Mouse (Mus musculus) forebrain, postnatal 0 days (tissue): ENCODE results near the gene 3830406C13Rik. TPM values are rescaled to one million over a fixed set of nuclear protein-coding genes. Genes with fewer than 3 reads are reported as not detected.
"Not testable (repeated sequence)": the region's sequence is repeated elsewhere in the genome, so short reads cannot be mapped to it uniquely, and the experiment has no call there.

Experiments used
- ATAC-seq: fragments of 200-750 bp; cut with Nextera tagmentation; 2 replicates; pipeline ENCODE4 v1.8.0; 2017; ENCODE audit warnings: mild to moderate bottlenecking, moderate library complexity
- DNase-seq: peaks from one replicate; pipeline ENCODE4 v3.0.0-alpha.2; 2015
- H3K27ac ChIP-seq: fragments of 300-500 bp; sonication (generic); 2 replicates; pipeline ENCODE4 v1.5.1; 2014; ENCODE audit warnings: low read depth, mild to moderate bottlenecking, antibody characterized with exemption, low read length, moderate library complexity, mixed read lengths
- H3K27me3 ChIP-seq: fragments of 300-500 bp; sonication (generic); 2 replicates; pipeline ENCODE4 v1.6.1; 2014; ENCODE audit warnings: mild to moderate bottlenecking, low read length, mixed read lengths; ENCODE audit not compliant: insufficient read depth
- H3K36me3 ChIP-seq: fragments of 300-500 bp; sonication (generic); 2 replicates; pipeline ENCODE4 v1.6.1; 2014; ENCODE audit warnings: mild to moderate bottlenecking, moderate library complexity; ENCODE audit not compliant: insufficient read depth
- H3K4me1 ChIP-seq: fragments of 300-500 bp; sonication (generic); 2 replicates; pipeline ENCODE4 v1.6.1; 2014; ENCODE audit warnings: antibody characterized with exemption; ENCODE audit not compliant: insufficient read depth
- H3K4me2 ChIP-seq: fragments of 300-500 bp; sonication (generic); 2 replicates; pipeline ENCODE4 v1.6.1; 2014; ENCODE audit warnings: low read depth, mild to moderate bottlenecking, moderate library complexity
- H3K4me3 ChIP-seq: fragments of 300-500 bp; sonication (generic); 2 replicates; pipeline ENCODE4 v1.5.1; 2014; ENCODE audit warnings: low read depth, low read length, mixed read lengths
- H3K9ac ChIP-seq: fragments of 300-500 bp; sonication (generic); 2 replicates; pipeline ENCODE4 v1.6.1; 2014; ENCODE audit warnings: mild to moderate bottlenecking
- H3K9me3 ChIP-seq: fragments of 300-500 bp; sonication (generic); 2 replicates; pipeline ENCODE4 v1.6.1; 2016; ENCODE audit warnings: low read length
- CTCF ChIP-seq: sonication (generic); IDR thresholded peaks from 2 replicates; pipeline ENCODE4 v1.5.1; 2016; ENCODE audit warnings: antibody characterized with exemption, control low read depth, low read depth
- WGBS: fragments of 180-500 bp; shearing (Covaris S2); extraction: QIAGEN DNeasy Blood & Tissue Kit; methylation state at CpG from one replicate; pipeline ENCODE4 v1.1.7; 2014; 5-methylcytosine and 5-hydroxymethylcytosine counted together
- polyA plus RNA-seq: library from polyadenylated mRNA; unstranded; fragments of >200 nt; fragmentation: Nextera tagmentation; extraction: Ambion mirVana; gene quantifications from 2 replicates; pipeline ENCODE4 v1.2.1, GENCODE M21; 2015
- total RNA-seq: library from RNA; depleted of rRNA; stranded (reverse); fragments of >200 nt; gene quantifications from 2 replicates; pipeline ENCODE4 v1.2.3, GENCODE M21; 2014; rRNA removed

3830406C13Rik gene
- total RNA-seq = 27.8 and 40.2 TPM in 2 replicates
- 35.2 and 39.0 TPM in 2 replicates for polyA plus RNA-seq

- H3K4me2 ChIP-seq = peak within 1 kb of the TSS; percentile 74
- ATAC-seq (peak; percentile 99), DNase-seq (peak; percentile 91)
- peak within 1 kb of the TSS; percentile 71 for H3K4me3 ChIP-seq
- WGBS = under 1% methylated on average over 48 of the region's 48 CpGs
- no peaks in the 10 kb centered on the region for H3K36me3 ChIP-seq
- H3K9me3 ChIP-seq = no peaks in the 10 kb centered on the region
- peak; percentile 38; the same call in 1 of the 2 replicates for TF ChIP-seq CTCF
- peak within 1 kb of the TSS; percentile 74 for H3K27ac ChIP-seq
- peak within 1 kb of the TSS; percentile 71 for H3K9ac ChIP-seq
- no peaks in the 10 kb centered on the region for H3K27me3 ChIP-seq
- 0 out of 2 replicates have a peak, but pooled peaks cover 4% of the 10 kb centered on the region for H3K4me1 ChIP-seq
Observed at GRCm38 (mm10) chr14:12284141-12284912, at the start of gene 3830406C13Rik. Gene 3830406C13Rik (plus strand): TSS chr14:12284173.

GRCm38 (mm10) chr14:12243726-12244125, 40.2 kb upstream of the 3830406C13Rik start:
- TF ChIP-seq CTCF = no peak
- Histone ChIP-seq H3K4me1 (no peaks in the 10 kb centered on the region), H3K9me3 (no peaks in the 10 kb centered on the region), H3K36me3 (no peaks in the 10 kb centered on the region), H3K27ac (no peak overlapping the region), H3K9ac (no peak overlapping the region), H3K4me2 (no peak overlapping the region), H3K27me3 (no peaks in the 10 kb centered on the region), H3K4me3 (no peak overlapping the region)
- ATAC-seq (no peak), DNase-seq (no peak)
- 69% methylated on average over 4 of the region's 4 CpGs for WGBS

- H3K27ac ChIP-seq = no peak overlapping the region
- H3K9ac ChIP-seq = no peak overlapping the region
- DNase-seq (no peak), ATAC-seq (no peak)
- H3K4me1 ChIP-seq = no peaks in the 10 kb centered on the region
- no peaks in the 10 kb centered on the region for H3K9me3 ChIP-seq
- H3K4me3 ChIP-seq = no peak overlapping the region
- TF ChIP-seq CTCF = no peak
- no peaks in the 10 kb centered on the region; the same call in 1 of the 2 replicates for H3K27me3 ChIP-seq
- no peaks in the 10 kb centered on the region for H3K36me3 ChIP-seq
- no peak overlapping the region for H3K4me2 ChIP-seq
- WGBS = 73% methylated on average over 3 of the region's 3 CpGs
Observed at GRCm38 (mm10) chr14:12276031-12276430, 7.9 kb upstream of the 3830406C13Rik start.

- no peaks in the 10 kb centered on the region for H3K9me3 ChIP-seq
- peak within 1 kb of the TSS; percentile 71 for H3K4me3 ChIP-seq
- TF ChIP-seq CTCF = no peak
- ATAC-seq (no peak), DNase-seq (no peak)
- peak within 1 kb of the TSS; percentile 74 for H3K27ac ChIP-seq
- H3K36me3 ChIP-seq = no peaks in the 10 kb centered on the region
- peak within 1 kb of the TSS; percentile 71 for H3K9ac ChIP-seq
- H3K4me1 ChIP-seq = 0 out of 2 replicates have a peak, but pooled peaks cover 4% of the 10 kb centered on the region
- H3K4me2 ChIP-seq = peak within 1 kb of the TSS; percentile 74
- no peaks in the 10 kb centered on the region for H3K27me3 ChIP-seq
- 78% methylated on average over 6 of the region's 6 CpGs for WGBS
Observed at GRCm38 (mm10) chr14:12283641-12284040, 332 bp upstream of the 3830406C13Rik start, which contains the start of gene Gm49355. Gene Gm49355 (plus strand): TSS chr14:12283976.

- H3K27me3 ChIP-seq, H3K4me3 ChIP-seq, H3K9ac ChIP-seq: not testable (repeated sequence)
Observed at GRCm38 (mm10) chr14:12289747-12290146, 5.8 kb downstream of the 3830406C13Rik start.

GRCm38 (mm10) chr14:12296391-12296790, 12.4 kb downstream of the 3830406C13Rik start:
- peak; percentile 59 for ATAC-seq
- no peak for TF ChIP-seq CTCF
- Histone ChIP-seq H3K4me2 (no peak overlapping the region), H3K9ac (no peak overlapping the region), H3K9me3 (no peaks in the 10 kb centered on the region), H3K36me3 (no peaks in the 10 kb centered on the region; the same call in 1 of the 2 replicates), H3K27me3 (no peaks in the 10 kb centered on the region), H3K4me1 (no peaks in the 10 kb centered on the region), H3K27ac (no peak overlapping the region), H3K4me3 (no peak overlapping the region)
- peak; percentile 21 for DNase-seq
- WGBS = 73% methylated on average over 7 of the region's 7 CpGs

More at GRCm38 (mm10) chr14:12289747-12290146, 5.8 kb downstream of the 3830406C13Rik start:
- not testable (repeated sequence) for H3K9me3 ChIP-seq, DNase-seq, H3K4me1 ChIP-seq, ATAC-seq, H3K4me2 ChIP-seq, H3K36me3 ChIP-seq, H3K27ac ChIP-seq

- DNase-seq (no peak), ATAC-seq (no peak)
- no peak for TF ChIP-seq CTCF
- Histone ChIP-seq H3K4me1 (no peaks in the 10 kb centered on the region), H3K36me3 (no peaks in the 10 kb centered on the region; the same call in 1 of the 2 replicates), H3K9me3 (no peaks in the 10 kb centered on the region), H3K4me2 (no peak overlapping the region), H3K9ac (no peak overlapping the region), H3K4me3 (no peak overlapping the region), H3K27ac (no peak overlapping the region), H3K27me3 (no peaks in the 10 kb centered on the region)
Observed at GRCm38 (mm10) chr14:12299171-12299570, 15.2 kb downstream of the 3830406C13Rik start.
